Mouse (Mus musculus) lung, embryonic 14.5 days (tissue): Measurements from ENCODE around the gene Cldn12. TPM values are rescaled to one million over a fixed set of nuclear protein-coding genes. Genes with fewer than 3 reads are reported as not detected.
A peak's percentile ranks its signal among the peaks of the same experiment; 100 is the strongest.

Experiments used
- ATAC-seq: fragments of 200-750 bp; cut with Nextera tagmentation; 2 replicates; pipeline ENCODE4 v1.8.0; 2017; ENCODE audit warnings: mild to moderate bottlenecking, moderate TSS enrichment, moderate library complexity; ENCODE audit not compliant: insufficient read depth
- DNase-seq: peaks from one replicate; pipeline ENCODE4 v3.0.0-alpha.2; 2015
- H3K27ac ChIP-seq: fragments of 300-500 bp; sonication (generic); 2 replicates; pipeline ENCODE4 v1.5.1; 2014; ENCODE audit warnings: low read depth, mild to moderate bottlenecking, moderate library complexity
- H3K27me3 ChIP-seq: fragments of 300-500 bp; sonication (generic); 2 replicates; pipeline ENCODE4 v1.6.1; 2014; ENCODE audit warnings: low read length, control low read depth; ENCODE audit not compliant: insufficient read depth
- H3K36me3 ChIP-seq: fragments of 300-500 bp; sonication (generic); 2 replicates; pipeline ENCODE4 v1.6.1; 2014; ENCODE audit warnings: control low read depth; ENCODE audit not compliant: insufficient read depth
- H3K4me1 ChIP-seq: fragments of 300-500 bp; sonication (generic); 2 replicates; pipeline ENCODE4 v1.6.1; 2014; ENCODE audit warnings: antibody characterized with exemption, control low read depth; ENCODE audit not compliant: insufficient read depth
- H3K4me2 ChIP-seq: fragments of 300-500 bp; sonication (generic); 2 replicates; pipeline ENCODE4 v1.6.1; 2014; ENCODE audit warnings: mild to moderate bottlenecking
- H3K4me3 ChIP-seq: fragments of 300-500 bp; sonication (generic); 2 replicates; pipeline ENCODE4 v1.5.1; 2014; ENCODE audit warnings: low read depth, low read length
- H3K9ac ChIP-seq: fragments of 300-500 bp; sonication (generic); 2 replicates; pipeline ENCODE4 v1.6.1; 2014
- H3K9me3 ChIP-seq: fragments of 300-500 bp; sonication (generic); 2 replicates; pipeline ENCODE4 v1.6.1; 2016; ENCODE audit warnings: low read depth, low read length, control low read depth
- CTCF ChIP-seq: IDR thresholded peaks from 2 replicates; pipeline ENCODE4 v1.5.1; 2016; ENCODE audit warnings: antibody characterized with exemption, low read depth
- WGBS: fragments of 180-500 bp; shearing (Covaris S2); extraction: QIAGEN DNeasy Blood & Tissue Kit; methylation state at CpG from one replicate; pipeline ENCODE4 v1.1.7; 2014; 5-methylcytosine and 5-hydroxymethylcytosine counted together
- polyA plus RNA-seq: library from polyadenylated mRNA; unstranded; fragments of >200 nt; fragmentation: Nextera tagmentation; extraction: Ambion mirVana; gene quantifications from 2 replicates; pipeline ENCODE4 v1.2.1, GENCODE M21; 2014

Gene Cldn12
- polyA plus RNA-seq, 1 experiment from 2014 or later, result 17.6 TPM

DNA sequence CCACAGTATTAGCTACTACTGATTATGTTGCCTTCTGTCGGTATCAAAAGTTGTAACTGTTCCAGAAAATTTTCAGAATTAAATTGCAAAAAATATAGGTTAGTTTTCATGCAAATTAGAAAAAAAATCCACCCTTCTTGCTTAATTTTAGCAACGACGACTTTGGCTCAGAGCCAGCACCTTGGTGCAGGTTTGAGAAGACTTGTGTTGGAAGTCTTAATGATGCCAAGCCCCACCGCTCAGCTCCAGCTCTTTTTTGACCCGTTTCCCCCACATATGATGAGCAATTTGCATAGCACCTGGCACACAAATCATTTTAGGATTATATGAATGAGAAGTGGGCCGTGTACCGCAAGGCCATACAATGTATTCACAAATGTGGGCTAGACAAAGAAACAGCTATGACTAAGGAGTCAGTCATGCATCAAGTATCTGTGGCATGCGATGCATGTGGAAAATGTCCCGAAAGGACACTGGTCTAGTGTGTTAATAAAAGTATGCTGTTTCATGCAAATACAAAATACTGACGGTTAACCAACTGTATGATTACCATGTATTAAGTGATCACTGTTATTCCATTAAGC lies 4.4 kb downstream of the Cldn12 start:
- Histone ChIP-seq H3K9me3 (no peaks in the 10 kb centered on the region), H3K4me2 (no peak overlapping the region), H3K4me1 (no peaks in the 10 kb centered on the region), H3K27me3 (no peaks in the 10 kb centered on the region), H3K9ac (no peak overlapping the region), H3K27ac (no peak overlapping the region), H3K4me3 (no peak overlapping the region), H3K36me3 (peaks cover 17% of the 10 kb centered on the region; the same call in 1 of the 2 replicates)
- WGBS, result 78% methylated on average over 10 of the region's 10 CpGs
- ATAC-seq (no peak), DNase-seq (no peak)
- no peak for TF ChIP-seq CTCF

DNA sequence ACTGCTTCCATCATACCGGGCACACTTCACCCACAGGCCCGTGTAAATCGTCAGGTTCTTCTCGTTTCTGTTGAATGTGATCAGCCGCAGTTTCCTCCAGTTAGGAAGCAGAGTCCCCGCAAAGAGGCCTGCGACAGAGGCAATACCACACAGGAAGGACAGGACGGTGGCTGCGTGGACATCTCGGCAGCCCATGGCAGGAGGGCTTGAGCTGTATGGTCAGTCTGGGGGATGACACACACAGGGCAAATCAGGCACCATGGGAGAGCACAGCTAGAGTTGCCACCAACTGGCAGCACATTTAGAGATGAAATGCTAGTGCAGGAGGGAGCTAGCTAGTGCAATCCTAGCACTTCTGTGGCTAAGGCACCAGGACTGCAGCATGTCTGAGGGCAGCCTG lies 6.5 kb downstream of the Cldn12 start:
- Histone ChIP-seq H3K27me3 (no peaks in the 10 kb centered on the region), H3K9me3 (no peaks in the 10 kb centered on the region), H3K4me1 (no peaks in the 10 kb centered on the region), H3K4me3 (no peak overlapping the region), H3K36me3 (peaks cover 21% of the 10 kb centered on the region; the same call in 1 of the 2 replicates), H3K9ac (no peak overlapping the region), H3K4me2 (no peak overlapping the region), H3K27ac (no peak overlapping the region)
- ATAC-seq (peak; percentile 53; the same call in 1 of the 2 replicates), DNase-seq (no peak)
- WGBS, result 83% methylated on average over 10 of the region's 10 CpGs
- no peak for TF ChIP-seq CTCF

DNA sequence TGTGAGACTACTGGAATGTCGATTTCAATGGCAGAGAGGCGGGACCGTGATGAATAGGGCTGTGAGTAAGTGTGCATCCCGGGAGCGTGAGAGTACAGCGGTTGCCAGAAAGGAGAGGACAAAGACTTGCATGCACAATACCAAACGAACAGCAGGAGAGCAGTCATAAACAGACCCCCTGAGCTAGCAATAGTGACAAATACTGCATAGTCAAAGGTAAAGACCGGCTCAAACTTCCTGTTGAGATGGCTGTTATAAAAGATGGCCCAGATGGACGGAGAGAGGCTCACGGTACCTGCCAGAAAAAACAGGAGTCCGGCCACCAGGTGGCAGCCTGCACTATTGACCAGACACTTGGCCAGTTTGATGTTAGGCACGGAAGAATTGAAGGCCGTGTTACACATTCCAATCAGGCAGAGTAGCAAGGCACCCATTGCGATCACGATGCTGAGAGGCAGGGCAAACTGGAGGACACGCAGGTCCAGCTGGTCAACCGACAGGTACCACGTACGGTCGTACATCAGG lies 7.0 kb downstream of the Cldn12 start:
- no peak overlapping the region for H3K9ac ChIP-seq
- H3K27ac ChIP-seq, result no peak overlapping the region
- ATAC-seq, result peak; percentile 57; the same call in 1 of the 2 replicates
- WGBS, result 53% methylated on average over 20 of the region's 20 CpGs
- TF ChIP-seq CTCF, result peak; percentile 79
- H3K4me2 ChIP-seq, result no peak overlapping the region
- no peak overlapping the region for H3K4me3 ChIP-seq
- H3K9me3 ChIP-seq, result no peaks in the 10 kb centered on the region
- peaks cover 21% of the 10 kb centered on the region; the same call in 1 of the 2 replicates for H3K36me3 ChIP-seq
- H3K4me1 ChIP-seq, result no peaks in the 10 kb centered on the region
- peak; percentile 78 for DNase-seq
- no peaks in the 10 kb centered on the region for H3K27me3 ChIP-seq

DNA sequence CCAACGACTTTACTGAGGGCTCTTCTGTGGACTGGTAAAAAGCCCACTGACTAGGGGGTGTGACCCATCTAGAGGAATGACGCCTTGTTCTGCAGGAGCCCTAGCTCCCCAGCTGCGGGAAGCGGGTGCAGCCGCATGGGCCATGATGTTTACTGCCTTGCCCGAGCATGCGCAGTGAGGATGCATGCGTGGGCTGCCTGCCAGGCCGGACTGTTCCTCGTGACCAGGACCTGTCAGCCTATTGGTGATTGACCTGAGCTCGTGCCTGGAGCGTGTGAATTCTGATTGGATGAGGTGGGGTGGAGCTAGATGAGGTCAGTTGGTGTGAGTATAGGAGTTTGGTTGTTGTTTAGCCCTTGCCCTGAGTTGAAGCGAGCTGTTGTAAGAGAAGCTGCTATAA lies 10.3 kb downstream of the Cldn12 start:
- DNase-seq (no peak), ATAC-seq (no peak)
- Histone ChIP-seq H3K9ac (no peak overlapping the region), H3K4me1 (no peaks in the 10 kb centered on the region), H3K9me3 (no peaks in the 10 kb centered on the region), H3K36me3 (peaks cover 21% of the 10 kb centered on the region; the same call in 1 of the 2 replicates), H3K4me2 (no peak overlapping the region), H3K27ac (no peak overlapping the region), H3K27me3 (no peaks in the 10 kb centered on the region), H3K4me3 (no peak overlapping the region)
- no peak for TF ChIP-seq CTCF
- 87% methylated on average over 13 of the region's 13 CpGs for WGBS

DNA sequence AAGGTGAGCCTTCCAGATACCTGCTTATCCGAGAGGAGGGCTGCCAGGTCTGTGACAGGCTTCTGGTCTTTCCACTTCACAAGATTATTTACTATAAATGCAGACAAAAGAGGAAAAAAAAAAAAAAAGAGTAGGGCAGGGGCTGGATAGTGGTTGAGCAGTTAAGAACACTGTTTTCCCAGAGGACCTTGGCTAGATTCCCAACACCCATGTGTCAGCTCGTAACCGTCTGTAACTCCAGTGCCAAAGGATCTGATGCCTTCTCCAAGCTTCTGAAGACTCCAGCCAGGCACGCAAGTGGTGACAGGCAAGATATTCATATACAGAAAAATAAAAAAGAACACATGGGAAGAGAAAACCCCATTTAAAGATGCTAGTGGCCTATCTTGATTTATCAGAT lies 11.4 kb downstream of the Cldn12 start:
- no peak overlapping the region for H3K4me3 ChIP-seq
- H3K36me3 ChIP-seq, result peaks cover 21% of the 10 kb centered on the region; the same call in 1 of the 2 replicates
- TF ChIP-seq CTCF, result no peak
- no peak overlapping the region for H3K27ac ChIP-seq
- ATAC-seq (no peak), DNase-seq (no peak)
- no peak overlapping the region for H3K4me2 ChIP-seq
- no peaks in the 10 kb centered on the region for H3K9me3 ChIP-seq
- H3K9ac ChIP-seq, result no peak overlapping the region
- WGBS, result 76% methylated on average over 4 of the region's 4 CpGs
- H3K27me3 ChIP-seq, result no peaks in the 10 kb centered on the region
- no peaks in the 10 kb centered on the region for H3K4me1 ChIP-seq

DNA sequence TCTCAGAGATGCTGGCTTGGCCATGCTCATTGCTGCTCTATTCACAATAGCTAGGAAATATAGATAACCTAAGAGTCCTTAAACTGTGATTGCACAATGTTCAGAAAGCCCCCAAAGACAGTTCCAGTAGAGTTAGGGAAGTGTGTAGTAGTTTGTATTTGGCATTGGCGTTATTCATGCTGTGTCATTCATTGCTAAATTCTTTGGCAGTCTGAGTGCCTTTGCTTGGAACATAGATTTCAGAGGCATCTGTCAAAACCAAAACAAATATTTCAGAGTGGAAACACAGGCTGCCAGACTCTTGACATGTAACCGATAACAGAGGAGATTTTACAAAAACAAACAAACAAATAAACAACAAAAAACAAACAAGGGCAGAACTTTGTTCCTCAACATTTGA lies 13.2 kb downstream of the Cldn12 start:
- H3K9ac ChIP-seq, result no peak overlapping the region
- no peaks in the 10 kb centered on the region for H3K4me1 ChIP-seq
- H3K9me3 ChIP-seq, result no peaks in the 10 kb centered on the region
- no peak overlapping the region for H3K27ac ChIP-seq
- ATAC-seq (no peak), DNase-seq (no peak)
- no peak overlapping the region for H3K4me3 ChIP-seq
- WGBS, result 74% methylated on average over 2 of the region's 2 CpGs
- no peak overlapping the region for H3K4me2 ChIP-seq
- no peaks in the 10 kb centered on the region for H3K27me3 ChIP-seq
- H3K36me3 ChIP-seq, result peaks cover 8% of the 10 kb centered on the region; the same call in 1 of the 2 replicates
- no peak for TF ChIP-seq CTCF

DNA sequence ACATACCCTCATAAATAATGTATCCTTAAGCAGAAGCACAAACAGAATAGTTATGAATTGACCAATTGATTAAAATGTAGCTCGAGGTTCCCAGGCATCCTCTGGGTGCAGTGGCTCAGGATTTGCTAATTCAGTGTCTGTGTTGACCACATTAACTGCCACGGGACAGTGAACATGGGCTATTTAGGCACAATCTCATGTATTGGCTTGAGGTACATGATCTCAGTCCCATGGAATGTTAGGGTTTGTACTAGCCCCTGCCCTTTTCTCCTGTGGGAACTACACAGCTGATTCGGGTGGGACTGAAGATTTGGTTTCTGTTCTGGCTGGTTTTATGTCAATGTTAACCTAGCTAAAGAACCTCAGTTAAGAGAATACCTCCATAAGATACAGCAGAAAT lies 18.4 kb downstream of the Cldn12 start:
- no peak overlapping the region for H3K9ac ChIP-seq
- H3K27ac ChIP-seq, result no peak overlapping the region
- ATAC-seq, result no peak
- no peaks in the 10 kb centered on the region for H3K4me1 ChIP-seq
- TF ChIP-seq CTCF, result no peak
- DNase-seq, result no peak
- WGBS, result 68% methylated on average over 3 of the region's 3 CpGs
- H3K36me3 ChIP-seq, result no peaks in the 10 kb centered on the region
- H3K4me3 ChIP-seq, result no peak overlapping the region
- H3K4me2 ChIP-seq, result no peak overlapping the region
- H3K27me3 ChIP-seq, result no peaks in the 10 kb centered on the region
- no peaks in the 10 kb centered on the region for H3K9me3 ChIP-seq

DNA sequence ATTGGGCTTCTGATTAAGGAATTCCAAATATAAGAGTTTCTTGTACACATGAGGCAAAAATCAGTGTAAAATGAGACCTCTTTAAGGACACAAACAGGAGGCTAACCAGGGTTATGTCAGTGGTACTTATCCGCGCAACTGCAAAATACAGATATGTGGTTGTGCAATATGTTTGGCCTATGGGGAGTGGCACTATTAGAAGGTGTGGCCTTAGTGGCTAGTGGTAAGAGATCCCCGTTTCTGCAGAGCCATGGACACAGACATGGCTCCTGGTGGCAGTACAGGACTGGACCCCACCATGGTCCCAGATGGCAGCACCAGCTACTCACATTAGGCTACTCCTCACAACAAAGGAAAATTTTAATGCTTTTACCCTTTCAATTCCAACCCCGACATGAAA lies 19.7 kb downstream of the Cldn12 start:
- H3K4me1 ChIP-seq, result no peaks in the 10 kb centered on the region
- H3K4me2 ChIP-seq, result no peak overlapping the region
- no peaks in the 10 kb centered on the region for H3K9me3 ChIP-seq
- no peaks in the 10 kb centered on the region for H3K36me3 ChIP-seq
- ATAC-seq, result no peak
- no peak overlapping the region for H3K9ac ChIP-seq
- no peak for DNase-seq
- no peaks in the 10 kb centered on the region for H3K27me3 ChIP-seq
- H3K4me3 ChIP-seq, result no peak overlapping the region
- TF ChIP-seq CTCF, result no peak
- 84% methylated on average over 4 of the region's 4 CpGs for WGBS
- H3K27ac ChIP-seq, result no peak overlapping the region
